Mouse (Mus musculus) thymus, adult 18-20 months (tissue): ENCODE results near the gene Gm21981.
A peak's percentile ranks its signal among the peaks of the same experiment; 100 is the strongest.

Experiments used
- DNase-seq, 2 experiments: peaks; one replicate each; pipeline ENCODE4 v3.0.0; 2022; ENCODE audit warnings: mixed read lengths in 2 of 2

The Gm21981 gene

DNA sequence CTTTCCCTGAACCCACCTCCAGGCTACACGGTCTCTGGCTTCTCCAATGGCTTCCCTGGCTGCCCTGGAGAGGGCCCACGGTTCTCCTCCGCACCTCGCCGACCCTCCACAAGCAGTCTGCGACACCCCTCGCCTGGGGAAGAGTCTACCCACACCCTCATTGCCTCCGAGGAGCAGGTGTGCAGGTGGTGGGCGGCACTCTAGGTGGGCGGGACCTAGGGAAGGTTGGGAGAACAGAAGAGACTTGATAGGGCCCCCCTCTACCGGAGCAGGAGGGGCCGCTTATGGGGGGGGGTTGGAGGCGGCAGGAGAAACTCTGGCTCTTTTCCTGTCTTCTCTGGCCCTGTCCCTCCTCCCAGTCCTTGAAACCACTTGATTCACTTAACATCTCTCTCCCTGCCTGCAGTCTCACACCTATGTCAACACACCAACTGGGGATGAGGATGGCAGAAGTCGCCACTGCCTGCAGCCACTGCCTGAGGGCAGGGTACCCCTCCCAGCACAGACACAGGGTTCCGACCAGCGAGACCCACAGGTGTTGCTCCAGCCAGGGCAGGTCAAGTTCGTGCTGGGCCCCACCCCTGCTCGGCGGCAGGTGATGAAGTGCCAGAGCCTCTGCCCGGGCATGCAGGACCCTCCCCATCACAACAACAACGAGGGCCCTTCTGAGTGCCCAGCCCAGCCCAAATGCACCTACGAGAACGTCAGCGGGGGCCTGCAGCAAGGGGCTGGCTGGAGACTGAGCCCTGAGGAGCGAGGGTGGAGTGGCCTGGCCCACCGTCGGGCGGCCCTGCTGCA, 8.5 kb upstream of the Gm21981 start:
- DNase-seq, result no peak

- no peak for DNase-seq
Observed at GRCm38 (mm10) chr17:47701793-47702192, 7.5 kb upstream of the Gm21981 start.

- DNase-seq, result no peak
Observed at GRCm38 (mm10) chr17:47699055-47699454, 4.8 kb upstream of the Gm21981 start.

- no peak for DNase-seq
Observed at GRCm38 (mm10) chr17:47698156-47698555, 3.9 kb upstream of the Gm21981 start.

DNA sequence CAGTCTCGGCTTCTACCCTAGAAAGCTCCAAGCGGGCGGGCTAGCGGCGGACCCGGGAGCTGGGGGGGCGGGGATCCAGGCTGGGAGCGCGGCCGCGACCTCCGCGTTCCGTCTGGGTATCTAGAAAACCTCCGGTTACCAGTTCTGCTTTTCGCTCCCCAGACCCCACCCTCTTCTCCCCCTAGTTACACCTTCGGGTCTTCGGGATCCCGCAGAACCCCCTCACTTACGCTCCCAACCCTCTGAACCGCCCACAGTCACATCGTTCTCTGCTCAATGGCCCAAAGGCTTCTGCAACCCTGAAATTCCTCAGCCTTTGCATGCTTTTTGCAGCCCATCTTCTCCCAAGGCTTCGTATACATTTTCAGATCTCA, 1.1 kb upstream of the Gm21981 start:
- no peak for DNase-seq

DNA sequence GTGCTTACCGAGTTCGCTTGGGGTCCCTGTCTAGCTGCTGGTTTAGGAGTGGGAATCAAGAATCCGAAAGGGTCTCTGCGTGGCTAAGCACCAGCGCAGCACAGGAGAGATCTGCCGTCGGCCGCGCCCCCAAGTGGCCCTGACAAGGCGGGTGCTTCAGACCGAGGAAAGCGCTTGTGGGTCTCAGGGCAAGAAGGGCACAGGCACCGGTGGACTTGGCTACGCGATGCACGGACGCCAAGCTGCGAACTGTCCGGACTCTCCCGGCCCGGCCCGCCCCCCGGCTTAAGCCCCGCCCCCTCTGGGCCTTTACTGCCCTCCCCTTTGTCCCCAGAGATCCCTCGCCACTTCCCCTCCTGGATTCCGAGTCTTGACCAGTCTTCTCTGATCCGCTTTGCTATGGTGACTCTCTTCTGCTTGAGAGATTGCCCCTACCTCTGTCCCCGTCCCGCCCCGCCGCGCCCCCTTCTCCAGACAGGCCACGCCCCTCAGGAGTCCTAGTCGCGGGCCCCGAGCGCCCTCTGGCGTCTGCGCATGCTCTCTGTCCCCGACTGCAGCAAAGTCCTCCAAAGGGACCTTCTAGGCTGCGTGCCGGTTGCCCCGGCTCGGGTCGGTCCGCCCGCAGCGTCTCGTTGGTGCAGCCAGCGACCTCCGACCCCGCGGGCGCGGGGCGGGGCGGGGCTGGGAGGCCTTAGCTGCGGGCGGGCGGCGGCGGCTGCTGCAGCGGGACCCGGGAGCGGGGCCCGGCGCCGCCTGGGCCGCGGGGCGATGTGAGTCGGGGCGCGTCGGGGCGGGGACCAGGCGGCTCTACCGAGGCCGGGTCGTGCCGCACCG, 465 bp upstream of the Gm21981 start, which contains the start of gene Prickle4:
Gene Prickle4 (minus strand): TSS at position 234 of the 834 bp plus-strand sequence.
- peak; percentile 88 to 89 for DNase-seq

GRCm38 (mm10) chr17:47693671-47694441, 399 bp downstream of the Gm21981 start:
- DNase-seq, result no peak

- no peak for DNase-seq
Observed at GRCm38 (mm10) chr17:47691650-47692049, 2.6 kb downstream of the Gm21981 start.

DNA sequence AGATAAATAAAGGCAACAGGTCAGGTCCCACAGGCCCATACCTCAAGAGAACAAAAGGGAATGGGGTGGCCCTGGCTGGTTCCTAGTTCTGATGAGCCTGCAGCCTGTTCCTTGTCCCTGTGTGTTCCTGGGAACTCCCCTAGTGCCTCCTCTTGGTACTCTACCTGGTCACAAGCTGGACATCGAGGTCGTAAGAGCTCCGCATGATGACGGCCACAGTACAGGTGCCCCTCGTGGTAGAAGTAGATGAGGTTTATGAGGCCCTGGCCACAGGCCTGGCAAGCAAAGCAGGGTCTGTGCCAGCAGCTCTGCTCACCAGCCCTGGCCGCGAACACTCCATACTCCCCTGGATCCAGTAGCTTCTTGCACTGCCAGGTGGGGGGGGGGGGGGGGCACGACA, 4.4 kb downstream of the Gm21981 start:
- DNase-seq, result no peak

GRCm38 (mm10) chr17:47688608-47689575, 5.4 kb downstream of the Gm21981 start, which contains the start of gene Frs3:
Gene Frs3, plus strand, starts transcription at chr17:47689030.
- peak; percentile 33 to 39 for DNase-seq

DNA sequence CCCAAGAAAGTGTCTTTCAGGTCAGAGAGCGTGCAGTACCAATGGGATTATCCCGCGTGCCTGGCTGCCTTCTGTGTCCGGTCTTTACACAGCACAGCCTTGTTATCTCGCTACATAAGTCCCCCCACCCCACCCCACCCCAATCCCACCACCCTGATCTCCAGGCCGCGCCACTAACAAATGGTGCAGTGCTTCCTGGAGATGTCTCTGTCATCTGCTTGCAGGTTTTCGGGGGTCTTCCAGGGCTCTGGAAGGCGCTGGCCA, 6.0 kb downstream of the Gm21981 start, which contains the start of gene Tomm6:
Gene Tomm6 (minus strand): TSS at position 43 of the 264 bp plus-strand sequence.
- DNase-seq, result no peak

GRCm38 (mm10) chr17:47687409-47688343, 6.6 kb downstream of the Gm21981 start:
- peak; percentile 84 to 90 for DNase-seq

GRCm38 (mm10) chr17:47682836-47683235, 11.4 kb downstream of the Gm21981 start:
- DNase-seq, result no peak

GRCm38 (mm10) chr17:47678702-47679101, 15.6 kb downstream of the Gm21981 start:
- DNase-seq, result no peak

DNA sequence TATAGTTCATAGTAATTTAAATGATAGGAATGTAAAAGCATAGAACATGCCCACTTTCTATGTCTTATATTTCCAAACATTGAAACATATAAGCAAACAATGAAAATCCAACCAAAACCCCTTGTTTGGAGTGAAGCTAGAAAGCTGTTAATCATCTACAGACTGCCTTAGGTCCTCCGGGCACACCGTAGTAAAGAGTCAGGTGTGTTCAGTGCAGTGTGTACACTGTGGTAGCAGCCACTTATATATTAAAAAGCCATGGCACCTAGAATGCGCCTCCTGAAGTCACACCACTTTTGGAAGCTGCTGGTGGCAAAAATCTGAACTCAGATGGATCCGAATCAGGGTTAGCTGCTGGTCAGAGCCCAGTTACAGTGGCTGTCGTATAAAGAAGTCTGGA, 16.0 kb downstream of the Gm21981 start:
- DNase-seq, result no peak

- no peak for DNase-seq
Observed at GRCm38 (mm10) chr17:47676581-47676980, 17.7 kb downstream of the Gm21981 start.

GRCm38 (mm10) chr17:47672311-47673111, 21.7 kb downstream of the Gm21981 start:
- no peak for DNase-seq

DNA sequence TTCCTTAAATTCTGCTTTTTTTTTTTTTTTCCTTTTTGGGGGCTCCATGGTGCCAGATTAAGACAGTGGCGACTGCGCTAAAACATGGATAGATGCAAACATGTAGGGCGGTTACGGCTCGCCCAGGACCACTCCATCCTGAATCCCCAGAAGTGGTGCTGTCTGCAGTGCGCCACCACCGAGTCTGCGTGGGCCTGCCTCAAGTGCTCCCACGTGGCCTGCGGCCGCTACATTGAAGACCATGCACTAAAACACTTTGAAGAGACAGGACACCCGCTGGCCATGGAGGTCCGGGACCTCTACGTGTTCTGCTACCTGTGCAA, 22.3 kb downstream of the Gm21981 start:
- no peak for DNase-seq

DNA sequence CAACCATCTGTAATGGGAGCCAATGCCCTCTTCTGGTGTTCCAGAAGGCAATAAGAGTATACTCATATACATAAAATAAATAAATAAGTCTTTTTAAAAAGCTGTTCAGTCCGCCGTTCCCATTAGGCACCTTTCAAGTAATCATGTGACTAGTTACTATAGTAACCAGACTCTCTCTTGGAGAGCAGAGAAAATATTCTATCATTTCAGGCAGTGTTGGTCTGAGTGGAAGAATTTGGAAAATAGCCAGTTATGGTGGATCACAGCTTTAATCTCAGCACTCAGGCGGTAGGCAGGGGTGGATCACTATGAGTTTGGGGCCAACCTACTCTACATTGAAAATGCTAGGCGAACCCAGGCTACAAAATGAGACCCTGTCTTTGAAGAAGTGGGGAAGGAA, 25.1 kb downstream of the Gm21981 start:
- DNase-seq, result no peak

- no peak for DNase-seq
Observed at GRCm38 (mm10) chr17:47664474-47664873, 29.8 kb downstream of the Gm21981 start.
